Mouse (Mus musculus) kidney, postnatal 36 days (tissue): ENCODE data around the gene Pigv.

Experiments
- DNase-seq, 2 experiments: peaks; one replicate each; pipeline ENCODE4 v3.0.0; 2021 to 2022; ENCODE audit warnings: mixed read lengths in 2 of 2

Gene Pigv

GRCm38 (mm10) chr4:133612416-133612815, 60.0 kb downstream of the Pigv start:
- DNase-seq: no peak

GRCm38 (mm10) chr4:133611815-133612214, 60.6 kb downstream of the Pigv start:
- no peak for DNase-seq
